Mouse (Mus musculus): ENCODE measurements around the gene Foxr1. TPM values are rescaled to one million over a fixed set of nuclear protein-coding genes. Genes with fewer than 3 reads are reported as not detected.
A peak's percentile ranks its signal among the peaks of the same experiment; 100 is the strongest.
"Not testable (repeated sequence)": the region's sequence is repeated elsewhere in the genome, so short reads cannot be mapped to it uniquely, and the experiment has no call there.

Gene Foxr1
- polyA plus RNA-seq, 1 experiment from 2014 or later = not detected

GRCm38 (mm10) chr9:44432577-44433185 lies 8.3 kb downstream of the Foxr1 start:
- ATAC-seq (ENCODE audit: borderline replicate concordance, extremely low read depth, low FRiP score, low TSS enrichment) = no peak

GRCm38 (mm10) chr9:44423576-44423975 lies 17.4 kb downstream of the Foxr1 start:
- Histone ChIP-seq H3K4me3 (no peak overlapping the region), H3K27ac (no peak overlapping the region), H3K4me2 (no peak overlapping the region), H3K4me1 (0 out of 2 replicates have a peak, but pooled peaks cover under 1% of the 10 kb centered on the region), H3K9ac (no peak overlapping the region), H3K27me3 (no peaks in the 10 kb centered on the region), H3K9me3 (no peaks in the 10 kb centered on the region), H3K36me3 (no peaks in the 10 kb centered on the region)
- WGBS = 81% methylated on average over 4 of the region's 4 CpGs
- ATAC-seq (ENCODE audit: borderline replicate concordance, extremely low read depth, low FRiP score, low TSS enrichment) = no peak

More at GRCm38 (mm10) chr9:44432577-44433185, 8.3 kb downstream of the Foxr1 start:
- no peak overlapping the region for H3K4me2 ChIP-seq
- H3K9ac ChIP-seq = no peak overlapping the region
- no peaks in the 10 kb centered on the region for H3K27me3 ChIP-seq
- no peaks in the 10 kb centered on the region for H3K4me1 ChIP-seq
- no peaks in the 10 kb centered on the region for H3K36me3 ChIP-seq
- WGBS = 43% methylated on average over 5 of the region's 5 CpGs
- no peaks in the 10 kb centered on the region for H3K9me3 ChIP-seq
- no peak overlapping the region for H3K27ac ChIP-seq
- no peak overlapping the region for H3K4me3 ChIP-seq

- Histone ChIP-seq H3K27me3 (no peaks in the 10 kb centered on the region), H3K36me3 (no peaks in the 10 kb centered on the region), H3K9ac (no peak overlapping the region), H3K27ac (no peak overlapping the region), H3K4me1 (peaks cover 11% of the 10 kb centered on the region), H3K9me3 (no peaks in the 10 kb centered on the region), H3K4me2 (no peak overlapping the region), H3K4me3 (no peak overlapping the region)
- no peak for ATAC-seq (ENCODE audit: borderline replicate concordance, extremely low read depth, low FRiP score, low TSS enrichment)
- 63% methylated on average over 5 of the region's 5 CpGs for WGBS
Measured at GRCm38 (mm10) chr9:44420280-44420898, 20.5 kb downstream of the Foxr1 start.

DNA sequence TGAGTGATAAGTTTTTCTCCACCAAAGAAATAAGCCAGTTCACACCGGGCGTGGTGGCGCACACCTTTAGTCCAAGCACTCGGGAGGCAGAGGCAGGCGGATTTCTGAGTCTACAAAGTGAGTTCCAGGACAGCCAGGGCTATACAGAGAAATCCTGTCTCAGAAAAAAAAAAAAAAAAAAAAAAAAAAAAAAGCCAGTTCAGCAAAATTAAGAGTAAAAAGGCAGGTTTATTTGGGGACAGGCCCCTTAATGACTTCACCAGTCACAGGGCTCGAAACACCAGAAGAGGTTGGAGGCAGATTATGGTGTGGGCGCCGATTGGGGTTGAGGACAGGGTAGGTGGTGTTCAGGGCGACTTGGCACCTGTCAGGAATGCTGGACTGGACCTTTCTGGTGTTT lies 21.2 kb downstream of the Foxr1 start:
- not testable (repeated sequence) for H3K4me3 ChIP-seq; H3K4me2 ChIP-seq; H3K9ac ChIP-seq; H3K36me3 ChIP-seq; ATAC-seq (ENCODE audit: borderline replicate concordance, extremely low read depth, low FRiP score, low TSS enrichment); H3K27me3 ChIP-seq; H3K27ac ChIP-seq; H3K9me3 ChIP-seq
- 90% methylated on average over 9 of the region's 9 CpGs for WGBS
- peaks cover 11% of the 10 kb centered on the region for H3K4me1 ChIP-seq

DNA sequence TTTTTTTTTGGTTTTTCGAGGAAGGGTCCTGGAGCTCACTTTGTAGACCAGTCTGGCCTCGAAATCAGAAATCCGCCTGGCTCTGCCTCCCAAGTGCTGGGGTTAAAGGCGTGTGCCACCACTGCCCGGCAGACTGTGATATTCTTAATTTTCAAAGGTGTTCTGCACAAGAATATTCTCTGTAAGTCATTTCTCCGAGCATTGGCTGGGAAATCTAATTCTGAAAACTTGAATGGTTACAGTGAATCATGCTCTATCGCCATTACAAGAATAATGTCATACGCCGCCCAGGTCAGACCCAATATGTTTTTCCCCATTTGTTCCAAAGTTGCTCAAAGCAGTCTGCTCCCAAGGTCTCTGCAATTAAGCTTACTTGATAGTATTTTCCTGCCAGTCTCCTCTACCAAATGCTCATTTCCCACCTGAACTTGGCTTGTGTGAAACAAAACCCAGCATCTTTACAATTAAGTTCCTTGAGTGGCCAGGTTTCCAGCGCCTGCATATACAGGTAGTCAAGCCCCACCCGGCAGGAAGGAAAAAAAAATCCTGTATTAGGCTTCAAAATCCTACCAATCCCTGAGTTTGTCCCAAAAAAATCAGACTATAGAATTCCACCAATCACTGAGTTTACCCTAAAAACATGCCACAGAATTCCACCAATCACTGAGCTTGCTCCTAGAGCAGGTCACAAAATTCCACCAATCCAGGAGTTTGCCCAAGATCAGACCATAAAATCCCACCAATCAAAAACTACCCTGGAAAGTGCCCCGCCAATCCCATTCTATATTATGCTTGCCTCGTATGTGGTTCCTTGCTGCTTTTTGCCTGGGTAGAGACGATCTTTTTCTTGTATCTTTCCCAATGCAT lies 22.2 kb downstream of the Foxr1 start, which contains the start of gene Ccdc84:
Gene Ccdc84, minus strand, starts transcription at position 51 of the 867 bp plus-strand sequence.
- Histone ChIP-seq H3K4me1 (peaks cover 11% of the 10 kb centered on the region), H3K9me3 (no peaks in the 10 kb centered on the region), H3K9ac (peak within 1 kb of the TSS; percentile 74), H3K4me2 (peak within 1 kb of the TSS; percentile 81), H3K27me3 (no peaks in the 10 kb centered on the region), H3K4me3 (peak within 1 kb of the TSS; percentile 88), H3K27ac (peak within 1 kb of the TSS; percentile 65), H3K36me3 (peaks cover 11% of the 10 kb centered on the region; the same call in 1 of the 2 replicates)
- 72% methylated on average over 14 of the region's 14 CpGs for WGBS
- no peak for ATAC-seq (ENCODE audit: borderline replicate concordance, extremely low read depth, low FRiP score, low TSS enrichment)

- Histone ChIP-seq H3K9me3 (no peaks in the 10 kb centered on the region), H3K4me1 (peaks cover 11% of the 10 kb centered on the region), H3K27me3 (no peaks in the 10 kb centered on the region), H3K36me3 (peaks cover 16% of the 10 kb centered on the region; the same call in 1 of the 2 replicates), H3K27ac (peak overlapping the region; percentile 65), H3K9ac (peak overlapping the region; percentile 74), H3K4me2 (peak overlapping the region; percentile 81), H3K4me3 (peak overlapping the region; percentile 88)
- ATAC-seq (ENCODE audit: borderline replicate concordance, extremely low read depth, low FRiP score, low TSS enrichment) = peak; percentile 96
- WGBS = under 1% methylated on average over 38 of the region's 38 CpGs
Measured at GRCm38 (mm10) chr9:44417892-44418363, 23.0 kb downstream of the Foxr1 start.

DNA sequence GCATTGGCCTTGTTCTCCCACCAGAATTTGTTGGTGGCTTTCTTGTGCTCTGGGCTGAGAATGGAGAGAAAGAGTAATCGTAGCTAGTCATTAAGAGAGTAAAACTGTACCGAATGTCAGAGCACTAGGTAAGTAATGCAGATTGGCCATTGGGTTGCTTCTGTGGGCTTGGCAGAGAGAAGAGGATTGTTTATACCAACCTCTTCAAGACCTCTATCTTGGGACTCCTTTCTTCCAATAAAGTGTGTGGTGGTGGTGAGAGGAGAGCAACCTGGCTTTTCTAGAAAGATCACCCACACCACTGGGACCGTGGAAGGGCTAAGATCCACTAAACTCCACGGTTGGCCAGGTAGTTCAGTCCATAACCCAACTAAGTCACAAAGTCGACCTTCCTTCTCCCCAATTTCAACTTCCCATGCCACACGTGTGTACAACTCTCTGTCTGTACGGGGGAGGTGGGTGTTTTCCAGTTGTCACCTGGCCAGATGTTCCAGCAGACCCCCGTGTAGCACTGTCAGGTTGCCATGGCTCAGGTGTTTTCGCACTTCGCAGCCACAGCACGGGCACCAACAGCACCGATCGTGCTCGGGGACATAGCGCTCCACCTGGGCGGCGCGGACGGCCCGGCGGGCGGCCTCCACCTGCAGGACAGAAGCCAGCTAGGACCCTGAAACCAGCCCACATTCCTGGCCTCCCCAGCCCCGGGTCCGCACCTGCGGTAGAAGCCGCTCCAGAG lies 23.6 kb downstream of the Foxr1 start:
- 7% methylated on average over 26 of the region's 26 CpGs for WGBS
- peak; percentile 73 for ATAC-seq (ENCODE audit: borderline replicate concordance, extremely low read depth, low FRiP score, low TSS enrichment)

DNA sequence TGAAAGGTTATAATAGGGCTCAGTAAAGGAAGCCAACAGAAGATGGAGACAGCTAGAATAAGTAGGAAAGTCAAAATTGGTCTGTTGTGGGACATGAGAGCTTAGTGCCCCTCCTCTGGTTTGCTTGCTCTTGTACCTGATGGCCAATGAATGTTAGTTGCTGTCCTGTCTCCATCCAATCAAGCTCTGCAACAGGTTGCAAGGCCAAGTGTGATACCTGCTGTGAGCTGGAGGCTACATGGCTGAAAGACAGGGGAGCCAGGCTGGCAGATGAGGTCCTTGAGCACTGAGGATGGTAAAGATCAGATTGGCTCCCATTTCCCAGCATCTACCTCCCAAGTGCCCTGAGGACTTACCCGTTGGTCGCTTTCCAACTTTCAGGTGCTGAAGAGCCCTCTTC lies 28.2 kb downstream of the Foxr1 start:
- Histone ChIP-seq H3K27me3 (no peaks in the 10 kb centered on the region), H3K36me3 (peaks cover 59% of the 10 kb centered on the region), H3K4me1 (peaks cover 20% of the 10 kb centered on the region), H3K9me3 (no peaks in the 10 kb centered on the region), H3K4me3 (no peak overlapping the region), H3K27ac (no peak overlapping the region), H3K9ac (no peak overlapping the region), H3K4me2 (no peak overlapping the region)
- 55% methylated on average over 2 of the region's 2 CpGs for WGBS
- ATAC-seq (ENCODE audit: borderline replicate concordance, extremely low read depth, low FRiP score, low TSS enrichment) = no peak

More for the DNA sequence above, 23.6 kb downstream of the Foxr1 start:
- peaks cover 11% of the 10 kb centered on the region for H3K4me1 ChIP-seq
- H3K4me3 ChIP-seq = peak overlapping the region; percentile 88
- H3K9ac ChIP-seq = peak overlapping the region; percentile 74
- peak overlapping the region; percentile 81 for H3K4me2 ChIP-seq
- peaks cover 23% of the 10 kb centered on the region for H3K36me3 ChIP-seq
- H3K9me3 ChIP-seq = no peaks in the 10 kb centered on the region
- H3K27me3 ChIP-seq = no peaks in the 10 kb centered on the region
- peak overlapping the region; percentile 60 for H3K27ac ChIP-seq

- Histone ChIP-seq H3K9ac (no peak overlapping the region), H3K4me2 (no peak overlapping the region), H3K9me3 (no peaks in the 10 kb centered on the region), H3K27ac (no peak overlapping the region), H3K36me3 (peaks cover 59% of the 10 kb centered on the region), H3K4me3 (no peak overlapping the region), H3K27me3 (no peaks in the 10 kb centered on the region), H3K4me1 (peaks cover 17% of the 10 kb centered on the region)
- ATAC-seq (ENCODE audit: borderline replicate concordance, extremely low read depth, low FRiP score, low TSS enrichment) = no peak
- 72% methylated on average over 4 of the region's 4 CpGs for WGBS
Measured at GRCm38 (mm10) chr9:44412306-44412705, 28.6 kb downstream of the Foxr1 start.

DNA sequence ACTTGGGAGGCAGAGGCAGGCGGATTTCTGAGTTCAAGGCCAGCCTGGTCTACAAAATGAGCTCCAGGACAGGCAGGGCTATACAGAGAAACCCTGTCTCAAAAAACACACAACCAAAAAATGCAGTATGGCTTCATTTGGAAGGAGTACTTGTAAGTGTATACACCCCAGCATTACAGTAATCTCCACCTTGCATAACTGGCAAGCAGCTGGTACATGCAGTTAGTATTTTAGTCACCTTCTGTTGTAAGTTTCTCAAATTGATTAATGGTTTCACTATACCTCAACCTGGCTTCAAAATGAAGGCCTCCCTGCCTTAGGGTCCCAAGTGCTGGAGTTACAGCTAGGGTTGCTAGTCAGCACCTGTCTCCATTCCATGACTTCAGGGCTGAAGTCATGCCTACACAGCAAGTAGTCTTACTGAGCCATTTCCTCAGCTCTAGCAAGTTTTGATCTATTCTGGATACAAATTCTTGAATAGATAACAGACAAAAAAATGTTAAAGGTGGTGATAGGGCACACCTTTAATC lies 29.3 kb downstream of the Foxr1 start:
- no peak overlapping the region for H3K4me2 ChIP-seq
- peaks cover 13% of the 10 kb centered on the region for H3K4me1 ChIP-seq
- H3K36me3 ChIP-seq = peaks cover 59% of the 10 kb centered on the region
- no peaks in the 10 kb centered on the region for H3K9me3 ChIP-seq
- H3K9ac ChIP-seq = no peak overlapping the region
- H3K4me3 ChIP-seq = no peak overlapping the region
- no peaks in the 10 kb centered on the region for H3K27me3 ChIP-seq
- ATAC-seq (ENCODE audit: borderline replicate concordance, extremely low read depth, low FRiP score, low TSS enrichment) = no peak
- no peak overlapping the region for H3K27ac ChIP-seq
- WGBS = 73% methylated on average over 1 of the region's 1 CpGs
